Mouse (Mus musculus) megakaryocyte-erythroid progenitor cell, adult 5 weeks (primary cell): ENCODE data around the gene Rbfox3. TPM values are rescaled to one million over a fixed set of nuclear protein-coding genes. Genes with fewer than 3 reads are reported as not detected.

Experiments used
- polyA plus RNA-seq: library from polyadenylated mRNA; stranded (reverse); fragments of >175 nt; gene quantifications from 2 replicates; pipeline ENCODE4 v1.2.3, GENCODE M21; 2012

Gene Rbfox3
- not detected in 2 replicates for polyA plus RNA-seq

DNA sequence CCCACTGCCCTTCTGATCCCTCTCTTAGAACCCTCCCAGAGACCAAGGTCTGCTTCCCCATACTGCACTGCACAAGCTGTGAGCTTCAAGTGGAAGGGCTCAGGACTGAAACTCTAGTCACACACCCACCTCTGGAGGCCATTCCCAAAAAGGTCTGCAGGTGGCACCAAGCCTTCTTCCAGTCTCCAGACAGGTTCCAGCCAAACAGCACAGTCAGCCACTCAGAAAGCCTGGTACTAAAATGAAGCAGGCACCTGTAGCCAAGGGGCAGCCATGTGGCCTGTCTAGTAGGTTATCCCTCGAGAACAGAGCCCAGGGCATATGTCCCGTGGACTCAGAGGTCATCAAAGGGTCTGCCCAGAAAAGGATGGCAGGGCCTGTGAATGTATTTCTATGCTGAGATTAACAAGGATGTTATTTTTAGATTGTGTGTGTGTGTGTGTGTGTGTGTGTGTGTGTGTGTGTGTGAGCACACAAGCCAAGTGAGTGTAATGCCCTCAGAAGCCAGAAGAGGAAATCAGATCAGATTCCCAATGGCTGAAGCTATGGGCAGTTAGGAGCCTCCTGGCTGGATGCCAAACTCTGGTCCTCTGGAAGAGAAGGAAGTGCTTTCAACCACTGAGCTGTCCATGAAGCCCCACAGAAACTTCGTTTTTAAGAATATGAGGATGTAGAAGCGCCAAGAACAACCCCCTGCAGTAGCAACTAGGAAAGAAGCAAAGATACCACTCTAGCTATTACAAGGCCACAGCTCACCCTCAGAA, at the start of gene Rbfox3:
Gene Rbfox3 (minus strand): TSS at position 291 of the 764 bp plus-strand sequence.

DNA sequence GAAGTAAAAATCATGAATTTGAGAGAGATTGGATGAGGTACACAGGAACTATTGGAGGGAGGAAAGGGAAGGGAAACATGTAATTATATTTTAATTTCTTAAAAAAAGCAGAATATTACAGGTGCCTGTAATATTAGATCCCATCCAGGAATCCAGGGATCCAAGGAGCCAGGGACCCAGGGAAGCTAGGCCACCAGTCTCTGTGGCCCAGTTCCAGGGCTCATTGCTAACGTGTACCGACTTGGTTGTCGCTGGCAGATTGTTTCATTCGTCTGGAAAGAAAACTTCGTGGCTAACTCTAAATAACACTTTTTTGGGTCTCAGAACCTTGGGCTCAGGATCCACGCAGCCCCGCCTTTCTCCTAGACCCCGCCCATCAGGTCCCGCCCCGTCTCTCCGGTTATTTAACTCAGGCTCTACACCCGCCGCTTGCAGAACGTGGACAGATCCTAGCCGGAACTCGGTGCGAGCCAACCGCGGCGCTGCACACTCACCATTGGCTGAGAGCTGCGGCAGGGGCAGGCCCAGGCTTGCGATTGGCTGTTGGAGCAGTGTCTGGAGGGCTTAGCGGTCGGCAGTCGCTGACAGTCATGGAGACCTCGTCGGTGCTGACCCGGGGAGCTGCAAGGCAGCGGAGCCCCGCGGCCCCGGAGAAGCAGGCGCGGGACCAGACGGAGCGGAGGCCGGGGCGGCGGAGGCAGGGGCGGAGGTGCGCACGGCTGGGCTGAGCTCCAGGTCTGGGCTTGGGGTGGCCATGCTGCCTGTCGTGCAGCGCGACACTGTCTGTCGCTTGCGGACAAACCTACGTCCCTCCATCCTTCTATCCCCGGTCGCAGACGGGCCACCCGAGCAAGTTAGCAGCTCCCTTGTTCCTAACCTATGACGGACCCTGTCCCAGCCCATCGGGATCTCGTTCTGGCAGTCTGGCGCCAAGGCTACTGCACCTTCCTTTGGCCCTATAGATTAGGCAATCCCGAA, 434.7 kb downstream of the Rbfox3 start, which contains the start of gene Engase:
Gene Engase (plus strand): TSS at position 434 of the 978 bp plus-strand sequence.

Other genes starting within 250 kb of the Rbfox3 start
- not detected in 2 replicates for gene Enpp7, start 76.6 kb upstream of the Rbfox3 start, polyA plus RNA-seq
- 5.2 and 7.9 TPM in 2 replicates for gene Cbx2, start 111.4 kb upstream of the Rbfox3 start, polyA plus RNA-seq
- gene Cbx8, start 129.4 kb upstream of the Rbfox3 start, polyA plus RNA-seq: 14.2 TPM in 2 replicates
- 159 and 168 TPM in 2 replicates for gene Cbx4, start 174.6 kb upstream of the Rbfox3 start, polyA plus RNA-seq